Mouse (Mus musculus): ENCODE results near the gene Kcng3.

GRCm38 (mm10) chr17:83572366-83572765, 59.3 kb downstream of the Kcng3 start:
- no peak for TF ChIP-seq CTCF (IDR thresholded peaks at IDR 0.05; ENCODE audit: extremely low read depth, insufficient read depth, insufficient read length, insufficient replicate concordance)
- TF ChIP-seq POLR2A (IDR thresholded peaks at IDR 0.05; ENCODE audit: low read depth, low read length), result no peak

All from spleen, adult 2 months (tissue).